Mouse (Mus musculus) duodenum, adult 2 months (tissue): ENCODE results near the gene Fam162a. TPM values are rescaled to one million over a fixed set of nuclear protein-coding genes. Genes with fewer than 3 reads are reported as not detected.

ENCODE experiments used
- polyA plus RNA-seq: library from polyadenylated mRNA; depleted of rRNA; stranded (reverse); fragments of >200 nt; gene quantifications from 2 replicates; pipeline ENCODE4 v1.2.3, GENCODE M21; 2012; ENCODE audit warnings: low replicate concordance; rRNA removed

Fam162a gene
- polyA plus RNA-seq, result 14.7 and 22.8 TPM in 2 replicates

DNA sequence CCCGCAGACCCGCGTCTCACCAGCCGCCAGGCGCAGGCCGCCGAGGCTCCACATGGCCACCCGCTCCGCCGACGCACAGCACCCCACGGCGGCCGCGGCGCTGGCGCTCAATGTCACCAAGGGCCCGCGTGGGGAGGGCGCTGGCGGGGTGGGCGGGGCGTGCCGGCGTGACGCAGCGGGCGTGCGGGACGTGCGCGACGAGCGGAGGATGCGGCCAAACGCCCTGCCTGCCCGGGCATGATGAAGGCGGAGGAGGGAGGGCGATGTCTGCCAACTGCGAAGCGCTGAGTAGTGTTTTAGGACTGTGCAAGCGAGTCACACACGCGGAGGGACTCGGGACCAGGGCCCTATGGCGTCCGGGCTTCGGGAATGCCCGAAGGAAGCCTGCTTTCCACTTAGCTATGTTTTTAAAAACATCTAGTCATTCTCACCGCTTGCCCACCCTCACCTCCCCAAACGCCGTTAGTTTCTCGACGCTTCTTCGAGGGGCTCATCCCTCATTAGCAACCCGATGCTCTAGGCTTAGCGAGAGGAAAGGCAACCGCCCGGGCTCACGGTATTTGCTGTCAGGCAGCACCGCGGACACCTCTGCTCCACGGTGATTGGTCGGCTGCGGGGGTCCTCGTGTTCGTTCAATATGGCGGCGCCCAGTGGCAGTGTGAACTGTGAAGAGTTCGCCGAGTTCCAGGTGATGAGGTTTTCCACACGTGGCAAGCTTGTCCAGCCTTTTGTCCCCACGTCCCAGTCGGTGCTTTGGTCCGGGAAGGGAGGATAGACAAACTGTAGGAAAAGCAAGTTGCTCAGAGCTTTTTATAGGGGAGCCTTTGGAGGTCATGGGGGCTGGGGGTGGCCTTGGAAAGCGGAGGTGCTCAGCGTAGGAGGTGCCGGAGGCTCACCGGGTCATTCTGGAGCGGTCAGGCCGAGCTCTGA lies at the start of gene Fam162a, which contains the start of gene Ccdc58:
Gene Fam162a, minus strand, starts transcription at position 145 of the 930 bp plus-strand sequence.
Gene Ccdc58, plus strand, starts transcription at position 236 of the 930 bp plus-strand sequence.

GRCm38 (mm10) chr16:36040640-36041624 lies 30.5 kb downstream of the Fam162a start, which contains the start of gene Wdr5b:
Gene Wdr5b (plus strand): TSS chr16:36041190.

Other genes with a start within 250 kb of the Fam162a start
- 3.1 and 7.2 TPM in 2 replicates for gene Parp14, start 200.1 kb downstream of the Fam162a start, polyA plus RNA-seq
- gene Parp9, start 133.1 kb downstream of the Fam162a start, polyA plus RNA-seq, result 4.0 and 4.8 TPM in 2 replicates
- 4.6 and 6.7 TPM in 2 replicates for gene Dtx3l, start 132.4 kb downstream of the Fam162a start, polyA plus RNA-seq
- gene Kpna1, start 92.8 kb downstream of the Fam162a start, polyA plus RNA-seq, result 1.0 and 1.8 TPM in 2 replicates
- gene Wdr5b, start 30.4 kb downstream of the Fam162a start, polyA plus RNA-seq, result 0.08 and 0.34 TPM in 2 replicates
- 3.2 and 6.3 TPM in 2 replicates for gene Ccdc58, start 91 bp upstream of the Fam162a start, polyA plus RNA-seq
- gene Csta1, start 59.6 kb upstream of the Fam162a start, polyA plus RNA-seq, result not detected in 2 replicates
- gene Stfa2l1, start 85.2 kb upstream of the Fam162a start, polyA plus RNA-seq, result not detected in 2 replicates
- not detected in 2 replicates for gene Gm5483, start 112.6 kb upstream of the Fam162a start, polyA plus RNA-seq
- not detected in 2 replicates for gene Gm5416, start 138.8 kb upstream of the Fam162a start, polyA plus RNA-seq
- 0.26 TPM in 1 of 2 replicates, not detected in the other for gene 2010005H15Rik, start 149.9 kb upstream of the Fam162a start, polyA plus RNA-seq
- gene Stfa1, start 205.4 kb upstream of the Fam162a start, polyA plus RNA-seq, result not detected in 2 replicates